Mouse (Mus musculus) frontal cortex, postnatal 14 days (tissue): ENCODE results near the gene Zcchc24.

ENCODE experiments used
- DNase-seq, 2 experiments: peaks; one replicate each; pipeline ENCODE4 v3.0.0; 2022; ENCODE audit warnings: low spot score in 2 of 2

Zcchc24 gene

GRCm38 (mm10) chr14:25776294-25776693 lies 7.5 kb upstream of the Zcchc24 start:
- DNase-seq: no peak

GRCm38 (mm10) chr14:25774100-25774499 lies 5.3 kb upstream of the Zcchc24 start:
- DNase-seq: no peak

- DNase-seq: no peak
These were observed 4.2 kb upstream of the Zcchc24 start for GRCm38 (mm10) chr14:25773039-25773438.

GRCm38 (mm10) chr14:25769626-25770306 lies 927 bp upstream of the Zcchc24 start:
- DNase-seq: no peak

GRCm38 (mm10) chr14:25768261-25768893 lies 462 bp downstream of the Zcchc24 start:
- no peak for DNase-seq

- DNase-seq: no peak
These were observed 1.1 kb downstream of the Zcchc24 start for GRCm38 (mm10) chr14:25767725-25768203.

- no peak for DNase-seq
These were observed 2.4 kb downstream of the Zcchc24 start for GRCm38 (mm10) chr14:25766441-25766840.

- peak; percentile 47 to 66 for DNase-seq
These were observed 2.9 kb downstream of the Zcchc24 start for GRCm38 (mm10) chr14:25765921-25766320.

- no peak for DNase-seq
These were observed 3.7 kb downstream of the Zcchc24 start for GRCm38 (mm10) chr14:25765146-25765545.

GRCm38 (mm10) chr14:25761184-25761583 lies 7.7 kb downstream of the Zcchc24 start:
- no peak for DNase-seq

GRCm38 (mm10) chr14:25759981-25760537 lies 8.8 kb downstream of the Zcchc24 start:
- no peak for DNase-seq

GRCm38 (mm10) chr14:25759551-25759950 lies 9.3 kb downstream of the Zcchc24 start:
- DNase-seq: no peak

- DNase-seq: no peak
These were observed 10.9 kb downstream of the Zcchc24 start for GRCm38 (mm10) chr14:25757917-25758316.

GRCm38 (mm10) chr14:25756385-25756990 lies 12.4 kb downstream of the Zcchc24 start:
- no peak for DNase-seq

- no peak for DNase-seq
These were observed 13.3 kb downstream of the Zcchc24 start for GRCm38 (mm10) chr14:25755541-25755940.

- DNase-seq: no peak
These were observed 14.0 kb downstream of the Zcchc24 start for GRCm38 (mm10) chr14:25754531-25755484.

GRCm38 (mm10) chr14:25753021-25753420 lies 15.8 kb downstream of the Zcchc24 start:
- no peak for DNase-seq

GRCm38 (mm10) chr14:25751067-25751466 lies 17.8 kb downstream of the Zcchc24 start:
- DNase-seq: no peak

- no peak for DNase-seq
These were observed 18.3 kb downstream of the Zcchc24 start for GRCm38 (mm10) chr14:25750448-25751015.

- no peak for DNase-seq
These were observed 19.5 kb downstream of the Zcchc24 start for GRCm38 (mm10) chr14:25749143-25749909.
